Mouse (Mus musculus): Measurements from ENCODE around the gene Gm21119. TPM values are rescaled to one million over a fixed set of nuclear protein-coding genes. Genes with fewer than 3 reads are reported as not detected.
A peak's percentile ranks its signal among the peaks of the same experiment; 100 is the strongest.
"Not testable (repeated sequence)": the region's sequence is repeated elsewhere in the genome, so short reads cannot be mapped to it uniquely, and the experiment has no call there.

Gm21119 gene
- polyA plus RNA-seq, 1 experiment from 2014 or later, result 0.59 TPM

- not testable (repeated sequence) for H3K4me1 ChIP-seq (replicated peaks); H3K4me3 ChIP-seq (replicated peaks); H3K9ac ChIP-seq; H3K27me3 ChIP-seq (replicated peaks); H3K9me3 ChIP-seq; H3K4me2 ChIP-seq (replicated peaks); H3K36me3 ChIP-seq; H3K27ac ChIP-seq
- ATAC-seq, result peak; percentile 93
- WGBS, result 76% methylated on average over 10 of the region's 13 CpGs
Observed at GRCm38 (mm10) chr8:20596842-20597708, 17.6 kb upstream of the Gm21119 start.

- not testable (repeated sequence) for H3K4me3 ChIP-seq (replicated peaks); H3K36me3 ChIP-seq; H3K4me1 ChIP-seq (replicated peaks); H3K4me2 ChIP-seq (replicated peaks); H3K27me3 ChIP-seq (replicated peaks); H3K9me3 ChIP-seq; H3K27ac ChIP-seq; H3K9ac ChIP-seq
- ATAC-seq, result peak; percentile 75
- WGBS, result 75% methylated on average over 9 of the region's 10 CpGs
Observed at GRCm38 (mm10) chr8:20598300-20599170, 16.2 kb upstream of the Gm21119 start.

- not testable (repeated sequence) for H3K36me3 ChIP-seq; H3K27ac ChIP-seq; H3K27me3 ChIP-seq (replicated peaks); H3K9ac ChIP-seq; ATAC-seq; H3K4me1 ChIP-seq (replicated peaks); H3K9me3 ChIP-seq; H3K4me3 ChIP-seq (replicated peaks); H3K4me2 ChIP-seq (replicated peaks)
- WGBS, result 89% methylated on average over 4 of the region's 6 CpGs
Observed at GRCm38 (mm10) chr8:20599350-20599749, 15.4 kb upstream of the Gm21119 start.

GRCm38 (mm10) chr8:20610856-20611255 is 3.9 kb upstream of the Gm21119 start:
- not testable (repeated sequence) for H3K9me3 ChIP-seq; ATAC-seq; H3K27me3 ChIP-seq (replicated peaks); H3K4me1 ChIP-seq (replicated peaks); H3K9ac ChIP-seq; H3K27ac ChIP-seq; H3K4me3 ChIP-seq (replicated peaks); H3K4me2 ChIP-seq (replicated peaks); H3K36me3 ChIP-seq
- 33% methylated on average over 1 of the region's 1 CpGs for WGBS

GRCm38 (mm10) chr8:20612721-20613120 is 2.0 kb upstream of the Gm21119 start:
- not testable (repeated sequence) for H3K9ac ChIP-seq; H3K27me3 ChIP-seq (replicated peaks)

GRCm38 (mm10) chr8:20630766-20631165 is 16.0 kb downstream of the Gm21119 start:
- H3K27ac ChIP-seq; H3K36me3 ChIP-seq; H3K4me3 ChIP-seq (replicated peaks); H3K27me3 ChIP-seq (replicated peaks); H3K4me2 ChIP-seq (replicated peaks); H3K4me1 ChIP-seq (replicated peaks); H3K9ac ChIP-seq; ATAC-seq; H3K9me3 ChIP-seq: not testable (repeated sequence)
- 55% methylated on average over 1 of the region's 1 CpGs for WGBS

More at GRCm38 (mm10) chr8:20612721-20613120, 2.0 kb upstream of the Gm21119 start:
- not testable (repeated sequence) for H3K9me3 ChIP-seq; H3K36me3 ChIP-seq; H3K27ac ChIP-seq; H3K4me2 ChIP-seq (replicated peaks); ATAC-seq; H3K4me3 ChIP-seq (replicated peaks); H3K4me1 ChIP-seq (replicated peaks)

- H3K9ac ChIP-seq; H3K4me2 ChIP-seq (replicated peaks); H3K36me3 ChIP-seq; H3K27ac ChIP-seq; H3K4me1 ChIP-seq (replicated peaks); H3K27me3 ChIP-seq (replicated peaks); H3K4me3 ChIP-seq (replicated peaks); H3K9me3 ChIP-seq; ATAC-seq: not testable (repeated sequence)
- 43% methylated on average over 1 of the region's 1 CpGs for WGBS
Observed at GRCm38 (mm10) chr8:20637931-20638330, 23.2 kb downstream of the Gm21119 start.

- H3K9me3 ChIP-seq; H3K27ac ChIP-seq; H3K4me1 ChIP-seq (replicated peaks); ATAC-seq; H3K27me3 ChIP-seq (replicated peaks); H3K4me3 ChIP-seq (replicated peaks); H3K9ac ChIP-seq; H3K36me3 ChIP-seq; H3K4me2 ChIP-seq (replicated peaks): not testable (repeated sequence)
- WGBS, result 100% methylated on average over 1 of the region's 1 CpGs
Observed at GRCm38 (mm10) chr8:20643536-20643935, 28.8 kb downstream of the Gm21119 start.

GRCm38 (mm10) chr8:20652976-20653375 is 38.3 kb downstream of the Gm21119 start:
- not testable (repeated sequence) for H3K4me3 ChIP-seq (replicated peaks); H3K4me2 ChIP-seq (replicated peaks); H3K4me1 ChIP-seq (replicated peaks); H3K9ac ChIP-seq; ATAC-seq; H3K27ac ChIP-seq; H3K27me3 ChIP-seq (replicated peaks); H3K9me3 ChIP-seq; H3K36me3 ChIP-seq

GRCm38 (mm10) chr8:20678418-20678817 is 63.7 kb downstream of the Gm21119 start:
- not testable (repeated sequence) for H3K4me3 ChIP-seq (replicated peaks); H3K36me3 ChIP-seq; H3K9ac ChIP-seq; ATAC-seq; H3K27ac ChIP-seq; H3K4me1 ChIP-seq (replicated peaks); H3K4me2 ChIP-seq (replicated peaks); H3K27me3 ChIP-seq (replicated peaks); H3K9me3 ChIP-seq

Measured in intestine, embryonic 15.5 days (tissue).